Mouse (Mus musculus) cortical plate, adult 2 months (tissue): Measurements from ENCODE around the gene Smarcd3.

Experiments used
- CTCF ChIP-seq: fragments of 200-500 bp; IDR thresholded peaks from 2 replicates; pipeline ENCODE4 v1.5.1; 2011; ENCODE audit warnings: mild to moderate bottlenecking, control low read depth, low read length; ENCODE audit not compliant: insufficient read depth; ENCODE audit errors: extremely low read depth
- POLR2A ChIP-seq: fragments of 200-500 bp; IDR thresholded peaks from 2 replicates; pipeline ENCODE4 v1.6.1; 2011; ENCODE audit warnings: mild to moderate bottlenecking, low read length, control low read depth; ENCODE audit not compliant: insufficient read depth; ENCODE audit errors: extremely low read depth

DNA sequence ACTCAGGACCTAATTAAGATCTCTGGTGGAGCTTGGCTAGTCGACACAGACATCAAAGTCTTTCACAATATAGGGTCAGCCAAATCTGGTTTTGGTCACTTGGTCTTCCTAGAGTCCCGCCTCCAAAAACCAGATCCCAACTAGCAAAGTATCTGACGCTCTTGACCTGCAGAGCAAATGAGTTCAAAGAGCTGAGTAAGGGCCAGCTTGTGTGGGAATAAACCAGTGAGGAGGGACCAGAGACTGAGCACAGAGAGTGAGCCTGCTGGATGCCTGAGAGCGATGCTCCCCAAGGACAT is 560 bp upstream of the Smarcd3 start:
- TF ChIP-seq CTCF: no peak
- TF ChIP-seq POLR2A: no peak
